Mouse (Mus musculus) liver, adult 2 months (tissue): ENCODE data around the gene Gpx4. TPM values are rescaled to one million over a fixed set of nuclear protein-coding genes. Genes with fewer than 3 reads are reported as not detected.

Experiments
- DNase-seq: peaks from one replicate; pipeline ENCODE4 v3.0.0-alpha.2; 2011; ENCODE audit warnings: low read depth, low spot score; ENCODE audit errors: extremely low read depth
- H3K27ac ChIP-seq: fragments of 200-500 bp; replicated peaks from 2 replicates; pipeline ENCODE4 v1.5.1; 2012; ENCODE audit warnings: low read depth, mild to moderate bottlenecking, control low read depth, inconsistent platforms, low read length; ENCODE audit not compliant: insufficient read depth
- H3K27me3 ChIP-seq: fragments of 200-500 bp; 2 replicates; pipeline ENCODE4 v1.6.1; 2012; ENCODE audit warnings: mild to moderate bottlenecking, moderate library complexity, low read length, inconsistent platforms; ENCODE audit not compliant: control insufficient read depth, insufficient read depth
- H3K36me3 ChIP-seq: fragments of 200-500 bp; 2 replicates; pipeline ENCODE4 v1.6.1; 2012; ENCODE audit warnings: low read length, inconsistent platforms; ENCODE audit not compliant: control insufficient read depth, insufficient read depth
- H3K4me1 ChIP-seq: fragments of 200-500 bp; 2 replicates; pipeline ENCODE4 v1.6.1; 2011; ENCODE audit warnings: low read length; ENCODE audit not compliant: control insufficient read depth, insufficient read depth
- H3K4me3 ChIP-seq: fragments of 200-500 bp; 2 replicates; pipeline ENCODE4 v1.5.1; 2011; ENCODE audit warnings: low read depth, mild to moderate bottlenecking, control low read depth, low read length, moderate library complexity; ENCODE audit not compliant: insufficient read depth
- H3K79me2 ChIP-seq: fragments of 200-500 bp; 2 replicates; pipeline ENCODE4 v1.6.1; 2012; ENCODE audit warnings: inconsistent platforms, mild to moderate bottlenecking, low read length, moderate library complexity; ENCODE audit not compliant: control insufficient read depth, insufficient read depth
- H3K9ac ChIP-seq: fragments of 200-500 bp; 2 replicates; pipeline ENCODE4 v1.6.1; 2012; ENCODE audit warnings: low read depth, mild to moderate bottlenecking, control low read depth, inconsistent platforms, low read length
- CTCF ChIP-seq: fragments of 200-500 bp; IDR thresholded peaks from 2 replicates; pipeline ENCODE4 v1.5.1; 2011; ENCODE audit warnings: low read depth, low read length, control low read depth
- POLR2A ChIP-seq: fragments of 200-500 bp; IDR thresholded peaks from 2 replicates; pipeline ENCODE4 v1.6.1; 2011; ENCODE audit warnings: low read length, control low read depth; ENCODE audit not compliant: insufficient read depth; ENCODE audit errors: extremely low read depth
- WGBS: fragments of 180-500 bp; shearing (Covaris S2); methylation state at CpG from one replicate; pipeline ENCODE4 v1.1.7; 2018; 5-methylcytosine and 5-hydroxymethylcytosine counted together
- polyA plus RNA-seq: library from polyadenylated mRNA; depleted of rRNA; stranded (reverse); fragments of >200 nt; gene quantifications from 2 replicates; pipeline ENCODE4 v1.2.3, GENCODE M21; 2012
- total RNA-seq: library from RNA; depleted of rRNA; stranded (reverse); fragments of >200 nt; gene quantifications from 2 replicates; pipeline ENCODE4 v1.2.3, GENCODE M21; 2014

Gpx4 gene
- total and polyA plus RNA-seq, 2 experiments = 535 to 752 TPM

- peaks cover 14% of the 10 kb centered on the region for H3K36me3 ChIP-seq
- H3K79me2 ChIP-seq = no peaks in the 10 kb centered on the region
- H3K27me3 ChIP-seq = no peaks in the 10 kb centered on the region
- no peak overlapping the region for H3K9ac ChIP-seq
- no peak overlapping the region for H3K4me3 ChIP-seq
- 90% methylated on average over 23 of the region's 23 CpGs for WGBS
- DNase-seq = no peak
- TF ChIP-seq CTCF (no peak), POLR2A (no peak)
- no peaks in the 10 kb centered on the region for H3K4me1 ChIP-seq
- H3K27ac ChIP-seq = no peak overlapping the region
Observed at GRCm38 (mm10) chr10:80063877-80064650, 17.1 kb downstream of the Gpx4 start.

DNA sequence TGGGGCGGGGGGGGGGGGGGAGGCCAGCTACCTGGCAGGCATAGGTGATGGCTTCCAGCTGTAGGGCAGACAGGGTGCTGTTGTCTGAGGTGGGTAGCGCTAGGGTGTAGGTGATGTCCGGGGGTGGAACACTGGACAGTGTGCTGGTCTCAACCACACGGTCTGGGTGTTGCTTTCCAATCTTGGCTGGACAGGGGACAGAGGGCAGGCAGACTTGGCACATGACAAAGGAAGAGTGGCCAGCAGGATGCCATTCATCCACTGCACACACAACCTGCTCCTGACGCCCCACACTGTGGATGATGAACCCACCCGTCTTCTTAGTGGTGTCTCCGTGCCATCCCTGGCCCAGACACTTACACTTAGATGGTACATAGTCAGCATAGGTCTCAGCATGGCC, 22.3 kb downstream of the Gpx4 start:
- WGBS = 32% methylated on average over 6 of the region's 7 CpGs
- no peak overlapping the region for H3K9ac ChIP-seq
- peaks cover 44% of the 10 kb centered on the region for H3K4me1 ChIP-seq
- DNase-seq = peak; percentile 73
- H3K27me3 ChIP-seq = no peaks in the 10 kb centered on the region
- no peak overlapping the region for H3K27ac ChIP-seq
- no peaks in the 10 kb centered on the region; the same call in 1 of the 2 replicates for H3K79me2 ChIP-seq
- H3K36me3 ChIP-seq = no peaks in the 10 kb centered on the region; the same call in 1 of the 2 replicates
- TF ChIP-seq CTCF = no peak
- no peak for TF ChIP-seq POLR2A
- H3K4me3 ChIP-seq = no peak overlapping the region

GRCm38 (mm10) chr10:80069948-80070450, 23.0 kb downstream of the Gpx4 start:
- Histone ChIP-seq H3K79me2 (peaks cover 3% of the 10 kb centered on the region; the same call in 1 of the 2 replicates), H3K4me3 (no peak overlapping the region), H3K36me3 (no peaks in the 10 kb centered on the region), H3K4me1 (peaks cover 44% of the 10 kb centered on the region), H3K9ac (no peak overlapping the region), H3K27me3 (no peaks in the 10 kb centered on the region), H3K27ac (no peak overlapping the region)
- WGBS = 83% methylated on average over 4 of the region's 4 CpGs
- no peak for DNase-seq
- TF ChIP-seq CTCF (no peak), POLR2A (no peak)

DNA sequence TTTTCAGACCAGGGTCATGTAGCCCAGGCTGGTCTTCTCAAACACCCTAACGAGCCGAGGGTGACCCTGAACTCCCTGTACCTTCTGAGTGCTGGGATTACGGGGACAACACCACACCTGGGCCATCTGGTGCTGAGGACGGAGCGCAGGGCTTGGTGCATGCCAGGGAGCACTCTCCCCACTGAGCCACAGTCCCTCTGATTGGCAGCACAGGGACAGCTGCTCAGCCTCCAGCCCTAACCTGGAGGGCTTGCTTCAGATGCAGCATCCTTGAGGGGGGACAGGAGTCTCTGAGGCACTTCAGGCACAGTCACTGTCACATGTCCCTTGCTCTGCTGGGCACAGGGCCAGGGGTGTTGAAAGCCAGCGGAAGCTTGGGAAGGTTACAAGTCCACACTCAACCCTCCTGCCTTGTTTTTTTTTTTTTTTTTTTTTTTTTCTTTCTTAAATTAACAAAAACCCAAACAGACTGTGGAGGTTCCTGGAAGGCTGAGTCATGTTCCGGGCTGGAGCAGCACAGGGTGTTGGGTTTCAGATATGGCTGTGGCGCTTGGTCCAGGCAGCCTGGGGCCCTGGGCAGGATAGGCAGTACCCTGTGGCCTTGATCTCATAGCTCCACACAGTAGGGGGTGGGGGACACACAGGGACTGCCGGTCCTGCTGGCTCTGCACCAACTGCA, 24.0 kb downstream of the Gpx4 start:
- Histone ChIP-seq H3K79me2 (peaks cover 3% of the 10 kb centered on the region; the same call in 1 of the 2 replicates), H3K4me3 (no peak overlapping the region), H3K27ac (peak overlapping the region; percentile 84), H3K4me1 (peaks cover 44% of the 10 kb centered on the region), H3K36me3 (no peaks in the 10 kb centered on the region), H3K9ac (peak overlapping the region; percentile 44), H3K27me3 (no peaks in the 10 kb centered on the region)
- DNase-seq = peak; percentile 95
- 10% methylated on average over 9 of the region's 9 CpGs for WGBS
- TF ChIP-seq POLR2A (no peak), CTCF (0 out of 2 replicates have a peak, but pooled peaks have one; percentile 3)

DNA sequence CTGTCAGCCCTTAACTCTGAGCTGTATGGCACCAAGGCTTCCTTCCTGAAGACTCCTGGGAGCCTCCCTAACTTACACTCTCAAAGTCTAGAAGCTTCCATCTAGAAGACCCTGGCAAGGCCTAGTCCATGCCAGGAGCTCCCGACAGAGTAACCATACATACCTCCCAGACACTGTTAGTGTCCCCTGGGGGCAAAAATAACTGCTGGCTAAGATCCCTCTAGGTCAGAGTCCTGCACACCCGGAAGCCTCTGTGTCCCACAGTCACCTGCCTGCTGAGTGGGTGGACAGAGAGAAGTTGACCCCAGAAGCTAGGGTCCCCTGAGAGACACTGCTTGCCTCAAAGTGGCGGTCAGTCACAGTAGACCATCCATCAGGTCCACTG, 24.5 kb downstream of the Gpx4 start:
- peaks cover 3% of the 10 kb centered on the region; the same call in 1 of the 2 replicates for H3K79me2 ChIP-seq
- no peaks in the 10 kb centered on the region for H3K36me3 ChIP-seq
- peaks cover 44% of the 10 kb centered on the region for H3K4me1 ChIP-seq
- 9% methylated on average over 3 of the region's 3 CpGs for WGBS
- no peak overlapping the region for H3K4me3 ChIP-seq
- H3K9ac ChIP-seq = peak overlapping the region; percentile 44
- DNase-seq = no peak
- TF ChIP-seq CTCF (no peak), POLR2A (no peak)
- no peaks in the 10 kb centered on the region for H3K27me3 ChIP-seq
- H3K27ac ChIP-seq = peak overlapping the region; percentile 84
